Mouse (Mus musculus) bone marrow, adult 2 months (tissue): ENCODE data around the gene Pabpc1l.
A peak's percentile ranks its signal among the peaks of the same experiment; 100 is the strongest.

Source experiments
- CTCF ChIP-seq: fragments of 200-500 bp; IDR thresholded peaks from 2 replicates; pipeline ENCODE4 v1.5.1; 2011; ENCODE audit warnings: low read length, control low read depth; ENCODE audit not compliant: control insufficient read depth, insufficient read depth
- POLR2A ChIP-seq: fragments of 200-500 bp; IDR thresholded peaks from 2 replicates; pipeline ENCODE4 v1.6.1; 2011; ENCODE audit warnings: low read depth, mild to moderate bottlenecking, control low read depth, low read length, borderline replicate concordance; ENCODE audit not compliant: control insufficient read depth

GRCm38 (mm10) chr2:164036520-164037019 lies 11.3 kb downstream of the Pabpc1l start:
- peak; percentile 58 for TF ChIP-seq CTCF
- no peak for TF ChIP-seq POLR2A
